ENCODE assay signal across 13 mouse cellular contexts in the genomic region with DNA sequence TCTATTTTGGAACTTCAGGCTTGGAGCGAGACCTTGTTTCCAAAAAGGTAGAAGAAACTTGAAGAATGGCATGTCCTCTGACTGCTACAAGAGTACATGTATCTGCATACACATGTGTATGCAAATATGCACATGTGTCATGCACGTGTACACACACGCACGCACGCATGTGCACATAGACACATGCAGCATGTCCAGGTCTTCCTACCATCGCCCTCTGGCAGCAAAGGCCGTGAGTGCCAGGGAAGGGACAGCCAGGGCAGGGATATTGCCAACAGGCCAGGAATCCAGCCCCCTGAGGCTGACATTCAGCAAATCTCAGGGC.
"Had no signal": no experiment of that assay in that cellular context is flagged by ENCODE, and none has a peak within 500 bp of the region (broad histone marks: within the 10 kb centered on the region; RNA-seq: fewer than 3 reads in every experiment).

No protein-coding gene starts in this region.

- DNase-seq: kidney, postnatal 25 days; layer of hippocampus, adult 9-11 months; layer of hippocampus, postnatal 36 days; left cerebral cortex, postnatal 4 days; lung, adult 2 months; lung, postnatal 36 days; right cerebral cortex, postnatal 14 days; thymus, postnatal 14 days had no signal

- H3K9ac ChIP-seq: limb, embryonic 13.5 days; liver, embryonic 15.5 days; midbrain, embryonic 12.5 days; neural tube, embryonic 13.5 days had no signal

- H3K9me3 ChIP-seq: liver, embryonic 15.5 days had no signal

- H3K36me3 ChIP-seq: limb, embryonic 13.5 days; liver, embryonic 15.5 days; midbrain, embryonic 12.5 days; neural tube, embryonic 13.5 days had no signal

- H3K4me3 ChIP-seq: limb, embryonic 13.5 days; liver, embryonic 15.5 days; midbrain, embryonic 12.5 days; neural tube, embryonic 13.5 days had no signal

- H3K27ac ChIP-seq: limb, embryonic 13.5 days; liver, embryonic 15.5 days; midbrain, embryonic 12.5 days; neural tube, embryonic 13.5 days; stomach, postnatal 0 days had no signal

- H3K4me1 ChIP-seq: liver, embryonic 15.5 days; midbrain, embryonic 12.5 days; neural tube, embryonic 13.5 days had no signal

- H3K4me2 ChIP-seq: limb, embryonic 13.5 days; liver, embryonic 15.5 days; midbrain, embryonic 12.5 days; neural tube, embryonic 13.5 days had no signal

- H3K27me3 ChIP-seq: liver, embryonic 15.5 days; midbrain, embryonic 12.5 days; neural tube, embryonic 13.5 days had no signal
